Mouse (Mus musculus): ENCODE results near the gene Glrb. TPM values are rescaled to one million over a fixed set of nuclear protein-coding genes. Genes with fewer than 3 reads are reported as not detected.

The Glrb gene
- polyA plus RNA-seq, 1 experiment from 2014 or later, result 29.1 TPM

DNA sequence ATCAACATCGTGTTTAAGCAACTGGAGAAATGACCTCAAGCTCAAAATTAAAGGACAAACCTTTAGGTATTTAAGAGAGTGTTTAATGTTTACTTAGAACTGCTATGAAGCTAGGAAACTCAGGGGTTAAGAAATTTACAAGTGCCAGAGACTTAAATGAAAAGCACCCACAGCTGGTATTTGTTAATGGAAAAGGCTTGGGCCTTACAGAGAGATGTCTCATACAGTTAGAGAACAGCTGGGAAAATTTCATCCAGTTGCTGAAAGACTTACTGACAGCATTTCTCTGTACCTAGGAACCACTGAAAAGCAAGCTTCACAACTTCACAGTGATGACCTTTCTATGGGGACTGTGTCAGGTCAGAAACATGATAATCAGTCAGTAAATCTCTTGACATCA lies 28.3 kb downstream of the Glrb start:
- Histone ChIP-seq H3K9ac (ENCODE audit: low read length) (no peak overlapping the region), H3K4me2 (ENCODE audit: low read length) (no peak overlapping the region), H3K27me3 (replicated peaks; ENCODE audit: control insufficient read depth, insufficient read depth, low read length) (no peaks in the 10 kb centered on the region), H3K27ac (ENCODE audit: low read depth, low read length) (no peak overlapping the region), H3K36me3 (ENCODE audit: control insufficient read depth, insufficient read depth, low read length) (no peaks in the 10 kb centered on the region), H3K9me3 (replicated peaks; ENCODE audit: control insufficient read depth, low read length) (no peaks in the 10 kb centered on the region), H3K4me1 (ENCODE audit: control insufficient read depth, insufficient read depth, low read length) (no peaks in the 10 kb centered on the region), H3K4me3 (ENCODE audit: low read depth, low read length) (no peak overlapping the region)
- no peak for DNase-seq (ENCODE audit: low spot score)
- ATAC-seq, result no peak
- WGBS, result 90% methylated on average over 1 of the region's 1 CpGs

GRCm38 (mm10) chr3:80883601-80884000 lies 29.9 kb downstream of the Glrb start:
- H3K4me1 ChIP-seq (ENCODE audit: control insufficient read depth, insufficient read depth, low read length), result no peaks in the 10 kb centered on the region
- H3K27me3 ChIP-seq (replicated peaks; ENCODE audit: control insufficient read depth, insufficient read depth, low read length), result no peaks in the 10 kb centered on the region
- ATAC-seq (no peak), DNase-seq (ENCODE audit: low spot score) (no peak)
- H3K27ac ChIP-seq (ENCODE audit: low read depth, low read length), result no peak overlapping the region
- WGBS, result 90% methylated on average over 6 of the region's 6 CpGs
- H3K4me2 ChIP-seq (ENCODE audit: low read length), result no peak overlapping the region
- no peaks in the 10 kb centered on the region for H3K36me3 ChIP-seq (ENCODE audit: control insufficient read depth, insufficient read depth, low read length)
- H3K9ac ChIP-seq (ENCODE audit: low read length), result no peak overlapping the region
- H3K4me3 ChIP-seq (ENCODE audit: low read depth, low read length), result no peak overlapping the region
- H3K9me3 ChIP-seq (replicated peaks; ENCODE audit: control insufficient read depth, low read length), result no peaks in the 10 kb centered on the region

DNA sequence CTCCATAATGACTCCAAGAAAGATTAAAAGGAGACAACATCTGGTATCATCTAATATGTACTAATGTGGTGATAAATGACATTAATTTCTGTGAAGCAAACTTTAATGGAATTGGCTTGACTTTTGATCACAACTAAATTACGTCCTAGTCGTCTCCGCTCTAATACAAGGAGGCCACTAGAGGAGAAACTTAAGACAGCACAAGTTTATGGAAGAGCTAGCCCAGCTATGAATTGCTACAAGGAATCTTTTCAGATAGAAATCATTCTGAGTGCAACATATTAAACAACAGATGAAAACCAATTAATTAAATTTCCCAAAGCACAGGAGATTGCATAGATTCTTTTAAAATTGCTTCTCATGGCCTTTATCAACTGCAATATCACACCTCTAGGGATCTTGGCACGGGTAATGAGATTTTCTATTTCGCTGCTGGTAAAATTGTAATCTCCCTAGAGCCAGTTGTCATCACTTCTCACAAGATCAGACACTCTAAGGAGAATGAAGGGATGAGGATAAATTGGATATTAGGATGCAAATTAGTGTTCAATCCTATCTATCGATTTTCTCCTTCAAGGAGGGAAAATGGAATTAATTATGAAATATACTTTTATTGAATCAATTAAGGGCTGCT lies 32.7 kb downstream of the Glrb start:
- ATAC-seq, result no peak
- Histone ChIP-seq H3K27me3 (replicated peaks; ENCODE audit: control insufficient read depth, insufficient read depth, low read length) (no peaks in the 10 kb centered on the region), H3K9me3 (replicated peaks; ENCODE audit: control insufficient read depth, low read length) (no peaks in the 10 kb centered on the region), H3K9ac (ENCODE audit: low read length) (no peak overlapping the region), H3K4me1 (ENCODE audit: control insufficient read depth, insufficient read depth, low read length) (no peaks in the 10 kb centered on the region), H3K36me3 (ENCODE audit: control insufficient read depth, insufficient read depth, low read length) (no peaks in the 10 kb centered on the region), H3K4me3 (ENCODE audit: low read depth, low read length) (no peak overlapping the region), H3K27ac (ENCODE audit: low read depth, low read length) (no peak overlapping the region), H3K4me2 (ENCODE audit: low read length) (no peak overlapping the region)
- DNase-seq (ENCODE audit: low spot score), result peak; percentile 42
- WGBS, result 81% methylated on average over 6 of the region's 6 CpGs

- no peak overlapping the region for H3K4me3 ChIP-seq (ENCODE audit: low read depth, low read length)
- no peak overlapping the region for H3K9ac ChIP-seq (ENCODE audit: low read length)
- DNase-seq (ENCODE audit: low spot score) (peak; percentile 58), ATAC-seq (peak; percentile 61; the same call in 1 of the 2 replicates)
- H3K4me1 ChIP-seq (ENCODE audit: control insufficient read depth, insufficient read depth, low read length), result no peaks in the 10 kb centered on the region
- no peak overlapping the region for H3K4me2 ChIP-seq (ENCODE audit: low read length)
- H3K9me3 ChIP-seq (replicated peaks; ENCODE audit: control insufficient read depth, low read length), result no peaks in the 10 kb centered on the region
- WGBS, result 16% methylated on average over 5 of the region's 5 CpGs
- H3K27me3 ChIP-seq (replicated peaks; ENCODE audit: control insufficient read depth, insufficient read depth, low read length), result no peaks in the 10 kb centered on the region
- no peaks in the 10 kb centered on the region for H3K36me3 ChIP-seq (ENCODE audit: control insufficient read depth, insufficient read depth, low read length)
- H3K27ac ChIP-seq (ENCODE audit: low read depth, low read length), result no peak overlapping the region
Observed at GRCm38 (mm10) chr3:80878571-80878970, 34.9 kb downstream of the Glrb start.

- no peak for ATAC-seq
- 92% methylated on average over 7 of the region's 7 CpGs for WGBS
- H3K27me3 ChIP-seq (replicated peaks; ENCODE audit: control insufficient read depth, insufficient read depth, low read length), result no peaks in the 10 kb centered on the region
- no peak overlapping the region for H3K4me2 ChIP-seq (ENCODE audit: low read length)
- no peaks in the 10 kb centered on the region for H3K9me3 ChIP-seq (replicated peaks; ENCODE audit: control insufficient read depth, low read length)
- no peaks in the 10 kb centered on the region for H3K36me3 ChIP-seq (ENCODE audit: control insufficient read depth, insufficient read depth, low read length)
- H3K27ac ChIP-seq (ENCODE audit: low read depth, low read length), result no peak overlapping the region
- H3K4me3 ChIP-seq (ENCODE audit: low read depth, low read length), result no peak overlapping the region
- no peak for DNase-seq (ENCODE audit: low spot score)
- H3K4me1 ChIP-seq (ENCODE audit: control insufficient read depth, insufficient read depth, low read length), result no peaks in the 10 kb centered on the region
- H3K9ac ChIP-seq (ENCODE audit: low read length), result no peak overlapping the region
Observed at GRCm38 (mm10) chr3:80874690-80875353, 38.6 kb downstream of the Glrb start.

DNA sequence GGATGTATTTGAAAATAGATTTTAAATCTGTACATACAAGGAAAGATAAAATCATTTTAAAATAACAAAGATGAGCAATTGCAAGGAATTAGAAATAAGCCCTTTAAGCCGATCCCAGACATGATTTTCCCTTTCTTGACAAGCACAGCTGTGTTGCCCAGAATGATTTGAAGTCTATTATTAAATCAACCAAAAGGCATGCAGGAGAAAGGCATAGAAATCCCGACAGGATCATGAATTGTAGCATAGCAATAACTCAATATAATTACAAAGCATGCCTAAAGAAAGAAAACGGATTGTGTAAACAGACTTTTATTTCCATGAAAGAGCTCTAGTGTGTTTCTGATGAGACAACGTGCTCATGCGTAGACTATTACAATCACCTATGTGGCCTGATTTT lies 39.4 kb downstream of the Glrb start:
- no peak overlapping the region for H3K27ac ChIP-seq (ENCODE audit: low read depth, low read length)
- ATAC-seq, result no peak

DNA sequence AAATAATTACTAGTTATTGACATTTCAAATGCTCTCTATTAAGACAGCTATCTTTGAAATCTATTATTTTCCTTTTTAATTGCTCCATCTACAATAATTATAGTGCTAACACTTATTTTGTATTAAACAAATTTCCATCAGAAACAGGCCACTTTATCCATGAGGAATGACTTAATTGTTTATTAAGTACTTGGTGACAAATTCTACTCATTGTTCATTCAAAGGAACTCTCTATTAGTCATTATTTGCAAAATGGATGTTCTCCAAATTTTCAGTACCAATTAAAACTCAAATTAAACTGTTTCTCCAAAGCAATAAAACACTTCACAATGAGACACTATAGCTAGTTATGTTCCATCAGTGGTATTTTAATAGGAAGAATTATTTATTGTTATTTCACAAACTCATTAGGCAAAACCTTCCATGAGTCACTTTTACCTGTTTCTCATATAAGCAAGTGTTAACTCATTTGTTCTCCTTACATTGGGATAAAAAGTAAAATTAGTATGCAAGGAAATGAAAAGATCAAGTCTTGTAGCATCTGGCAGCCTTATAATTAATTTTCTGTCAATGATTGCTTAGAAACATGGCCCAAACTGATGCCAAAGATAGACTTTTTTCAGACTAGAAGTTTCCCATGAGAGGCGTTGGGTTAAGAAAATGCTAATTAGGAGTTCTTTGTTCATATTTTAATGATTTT lies 41.8 kb downstream of the Glrb start:
- no peak overlapping the region for H3K27ac ChIP-seq (ENCODE audit: low read depth, low read length)
- H3K4me2 ChIP-seq (ENCODE audit: low read length), result no peak overlapping the region
- H3K27me3 ChIP-seq (replicated peaks; ENCODE audit: control insufficient read depth, insufficient read depth, low read length), result no peaks in the 10 kb centered on the region
- H3K4me3 ChIP-seq (ENCODE audit: low read depth, low read length), result no peak overlapping the region
- no peaks in the 10 kb centered on the region for H3K4me1 ChIP-seq (ENCODE audit: control insufficient read depth, insufficient read depth, low read length)
- H3K9me3 ChIP-seq (replicated peaks; ENCODE audit: control insufficient read depth, low read length), result no peaks in the 10 kb centered on the region
- no peak overlapping the region for H3K9ac ChIP-seq (ENCODE audit: low read length)
- WGBS, result 34% methylated on average over 1 of the region's 1 CpGs
- DNase-seq (ENCODE audit: low spot score) (peak; percentile 71), ATAC-seq (peak; percentile 66)
- H3K36me3 ChIP-seq (ENCODE audit: control insufficient read depth, insufficient read depth, low read length), result no peaks in the 10 kb centered on the region

More for the DNA sequence above, 39.4 kb downstream of the Glrb start:
- H3K4me2 ChIP-seq (ENCODE audit: low read length), result no peak overlapping the region
- H3K9ac ChIP-seq (ENCODE audit: low read length), result no peak overlapping the region
- DNase-seq (ENCODE audit: low spot score), result peak; percentile 22
- H3K4me3 ChIP-seq (ENCODE audit: low read depth, low read length), result no peak overlapping the region
- no peaks in the 10 kb centered on the region for H3K27me3 ChIP-seq (replicated peaks; ENCODE audit: control insufficient read depth, insufficient read depth, low read length)
- WGBS, result 80% methylated on average over 5 of the region's 5 CpGs
- no peaks in the 10 kb centered on the region for H3K4me1 ChIP-seq (ENCODE audit: control insufficient read depth, insufficient read depth, low read length)
- no peaks in the 10 kb centered on the region for H3K36me3 ChIP-seq (ENCODE audit: control insufficient read depth, insufficient read depth, low read length)
- H3K9me3 ChIP-seq (replicated peaks; ENCODE audit: control insufficient read depth, low read length), result no peaks in the 10 kb centered on the region

DNA sequence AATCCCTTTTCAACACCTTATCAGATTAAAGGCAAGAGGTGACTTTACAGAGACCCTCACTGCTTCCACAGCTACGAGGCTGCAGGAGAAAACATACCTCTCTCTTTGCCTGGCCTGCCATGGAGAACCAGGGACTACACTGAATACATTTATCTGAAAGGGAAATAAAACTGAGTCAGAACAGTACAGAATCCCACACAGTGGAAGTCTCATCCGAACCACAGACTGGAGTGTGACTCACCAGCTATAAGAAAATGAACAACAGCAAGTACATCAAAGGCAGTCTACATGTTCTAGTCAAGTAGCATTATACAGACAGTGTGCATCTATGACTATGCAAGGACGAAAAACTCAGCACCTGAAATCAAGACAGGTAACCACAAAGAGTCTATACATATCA lies 46.1 kb downstream of the Glrb start:
- Histone ChIP-seq H3K9me3 (replicated peaks; ENCODE audit: control insufficient read depth, low read length) (no peaks in the 10 kb centered on the region), H3K9ac (ENCODE audit: low read length) (no peak overlapping the region), H3K27me3 (replicated peaks; ENCODE audit: control insufficient read depth, insufficient read depth, low read length) (no peaks in the 10 kb centered on the region), H3K27ac (ENCODE audit: low read depth, low read length) (no peak overlapping the region), H3K36me3 (ENCODE audit: control insufficient read depth, insufficient read depth, low read length) (no peaks in the 10 kb centered on the region), H3K4me2 (ENCODE audit: low read length) (no peak overlapping the region), H3K4me3 (ENCODE audit: low read depth, low read length) (no peak overlapping the region), H3K4me1 (ENCODE audit: control insufficient read depth, insufficient read depth, low read length) (no peaks in the 10 kb centered on the region; the same call in 1 of the 2 replicates)
- ATAC-seq, result no peak
- WGBS, result 85% methylated on average over 3 of the region's 3 CpGs
- DNase-seq (ENCODE audit: low spot score), result no peak
